Mouse (Mus musculus): ENCODE measurements around the gene Fbxo27.
"Not testable (repeated sequence)": the region's sequence is repeated elsewhere in the genome, so short reads cannot be mapped to it uniquely, and the experiment has no call there.

The Fbxo27 gene

GRCm38 (mm10) chr7:28692545-28693320 lies at the start of gene Fbxo27:
Gene Fbxo27, plus strand, starts transcription at chr7:28692849.
- DNase-seq (ENCODE audit: low read depth, low spot score), result peak; percentile 59

GRCm38 (mm10) chr7:28645366-28645765 lies 47.3 kb upstream of the Fbxo27 start:
- DNase-seq (ENCODE audit: low read depth, low spot score), result no peak

- DNase-seq (ENCODE audit: low read depth, low spot score), result no peak
Observed at GRCm38 (mm10) chr7:28645947-28646475, 46.6 kb upstream of the Fbxo27 start.

- no peak for DNase-seq (ENCODE audit: low read depth, low spot score)
Observed at GRCm38 (mm10) chr7:28647016-28647415, 45.6 kb upstream of the Fbxo27 start.

- DNase-seq (ENCODE audit: low read depth, low spot score), result no peak
Observed at GRCm38 (mm10) chr7:28651157-28651556, 41.5 kb upstream of the Fbxo27 start.

- DNase-seq (ENCODE audit: low read depth, low spot score), result no peak
Observed at GRCm38 (mm10) chr7:28656430-28656829, 36.2 kb upstream of the Fbxo27 start.

GRCm38 (mm10) chr7:28665620-28666579 lies 26.7 kb upstream of the Fbxo27 start:
- no peak for DNase-seq (ENCODE audit: low read depth, low spot score)

GRCm38 (mm10) chr7:28671172-28671571 lies 21.5 kb upstream of the Fbxo27 start:
- DNase-seq (ENCODE audit: low read depth, low spot score), result no peak

GRCm38 (mm10) chr7:28672276-28672675 lies 20.4 kb upstream of the Fbxo27 start:
- DNase-seq (ENCODE audit: low read depth, low spot score), result no peak

GRCm38 (mm10) chr7:28672786-28673185 lies 19.9 kb upstream of the Fbxo27 start:
- DNase-seq (ENCODE audit: low read depth, low spot score), result not testable (repeated sequence)

- no peak for DNase-seq (ENCODE audit: low read depth, low spot score)
Observed at GRCm38 (mm10) chr7:28674994-28675393, 17.7 kb upstream of the Fbxo27 start.

GRCm38 (mm10) chr7:28675746-28676145 lies 16.9 kb upstream of the Fbxo27 start:
- no peak for DNase-seq (ENCODE audit: low read depth, low spot score)

GRCm38 (mm10) chr7:28676811-28677541 lies 15.7 kb upstream of the Fbxo27 start:
- no peak for DNase-seq (ENCODE audit: low read depth, low spot score)

- no peak for DNase-seq (ENCODE audit: low read depth, low spot score)
Observed at GRCm38 (mm10) chr7:28677624-28678023, 15.0 kb upstream of the Fbxo27 start.

GRCm38 (mm10) chr7:28691075-28691474 lies 1.6 kb upstream of the Fbxo27 start:
- no peak for DNase-seq (ENCODE audit: low read depth, low spot score)

- peak; percentile 98 for DNase-seq (ENCODE audit: low read depth, low spot score)
Observed at GRCm38 (mm10) chr7:28693321-28693966, 795 bp downstream of the Fbxo27 start.

- DNase-seq (ENCODE audit: low read depth, low spot score), result no peak
Observed at GRCm38 (mm10) chr7:28694423-28694822, 1.8 kb downstream of the Fbxo27 start.

- no peak for DNase-seq (ENCODE audit: low read depth, low spot score)
Observed at GRCm38 (mm10) chr7:28694966-28695511, 2.4 kb downstream of the Fbxo27 start.

- no peak for DNase-seq (ENCODE audit: low read depth, low spot score)
Observed at GRCm38 (mm10) chr7:28697277-28697676, 4.6 kb downstream of the Fbxo27 start.

- no peak for DNase-seq (ENCODE audit: low read depth, low spot score)
Observed at GRCm38 (mm10) chr7:28700269-28700668, 7.6 kb downstream of the Fbxo27 start.

- not testable (repeated sequence) for DNase-seq (ENCODE audit: low read depth, low spot score)
Observed at GRCm38 (mm10) chr7:28701306-28701705, 8.7 kb downstream of the Fbxo27 start.

Measured in retina, postnatal 7 days (tissue).